Mouse (Mus musculus): ENCODE measurements around the gene Aaed1. TPM values are rescaled to one million over a fixed set of nuclear protein-coding genes. Genes with fewer than 3 reads are reported as not detected.

The Aaed1 gene
- polyA plus RNA-seq, 1 experiment from 2014 or later = 42.6 TPM

DNA sequence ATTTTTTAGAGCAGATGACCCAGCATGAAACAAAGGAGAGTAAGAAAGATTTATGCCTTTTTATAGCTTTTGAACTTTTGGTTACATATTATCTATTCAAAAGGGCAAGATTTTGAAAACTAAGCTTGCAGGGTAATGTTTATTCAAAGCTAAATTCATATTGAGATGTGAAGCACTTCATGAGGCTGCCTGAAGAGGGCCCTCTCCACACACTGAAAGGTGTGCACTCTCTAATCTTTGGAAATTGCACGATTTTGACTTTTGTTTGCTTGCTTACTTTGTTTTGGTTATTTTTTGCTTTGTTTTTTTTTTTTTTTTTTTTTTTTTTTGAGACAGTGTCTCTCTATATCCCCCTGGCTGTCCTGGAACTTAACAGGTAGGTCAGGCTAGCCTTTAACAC lies 62.1 kb downstream of the Aaed1 start:
- WGBS = 55% methylated on average over 1 of the region's 1 CpGs
- Histone ChIP-seq H3K27me3 (no peaks in the 10 kb centered on the region), H3K36me3 (no peaks in the 10 kb centered on the region), H3K9ac (replicated peaks) (no peak overlapping the region), H3K27ac (no peak overlapping the region), H3K4me2 (no peak overlapping the region), H3K4me3 (replicated peaks) (no peak overlapping the region), H3K4me1 (replicated peaks) (peaks cover 11% of the 10 kb centered on the region), H3K9me3 (no peaks in the 10 kb centered on the region)
- no peak for ATAC-seq (ENCODE audit: insufficient number of reproducible peaks, insufficient read depth, low FRiP score, low TSS enrichment, low read depth)

DNA sequence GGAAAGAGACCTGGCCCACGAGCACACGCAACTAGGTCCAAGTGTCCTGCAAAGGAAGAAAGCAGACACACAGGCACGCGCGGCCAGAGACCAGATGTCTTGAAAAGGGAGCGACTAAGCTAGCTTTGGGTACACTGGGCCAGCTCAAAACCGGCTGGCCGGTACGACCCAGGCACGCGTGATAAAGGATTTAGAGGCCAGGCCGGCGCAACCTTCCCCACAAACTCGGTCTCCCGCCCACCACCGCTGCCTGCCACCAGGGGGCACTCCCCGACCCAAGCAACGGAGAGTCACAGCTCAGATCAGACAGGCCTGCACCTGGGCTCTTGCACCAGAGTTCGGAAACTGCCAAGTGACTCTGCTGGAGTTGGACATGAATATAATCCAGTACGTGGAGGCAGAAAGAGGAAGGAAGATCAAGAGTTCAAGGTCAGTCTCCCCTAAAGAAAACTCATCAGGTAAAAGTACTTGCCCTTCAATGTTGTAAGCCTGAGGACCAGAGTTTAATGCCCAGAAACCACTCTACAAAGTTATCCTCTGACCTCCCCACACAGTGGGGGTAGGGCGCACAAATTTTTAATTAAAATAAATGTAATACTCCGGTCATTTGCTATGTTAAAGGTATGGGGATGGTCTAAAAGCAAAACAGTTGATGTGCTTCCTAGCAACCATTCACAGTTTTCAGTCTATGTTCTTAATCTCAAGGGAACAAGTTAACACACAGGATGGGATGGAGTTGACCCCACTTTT lies 63.6 kb downstream of the Aaed1 start:
- no peaks in the 10 kb centered on the region for H3K27me3 ChIP-seq
- H3K36me3 ChIP-seq = no peaks in the 10 kb centered on the region
- peak overlapping the region; percentile 92 for H3K4me2 ChIP-seq
- no peaks in the 10 kb centered on the region for H3K9me3 ChIP-seq
- 8% methylated on average over 22 of the region's 22 CpGs for WGBS
- peak; percentile 77 for ATAC-seq (ENCODE audit: insufficient number of reproducible peaks, insufficient read depth, low FRiP score, low TSS enrichment, low read depth)
- H3K4me3 ChIP-seq (replicated peaks) = peak overlapping the region; percentile 57
- peak overlapping the region; percentile 56 for H3K9ac ChIP-seq (replicated peaks)
- no peak overlapping the region for H3K27ac ChIP-seq
- peaks cover 11% of the 10 kb centered on the region for H3K4me1 ChIP-seq (replicated peaks)

DNA sequence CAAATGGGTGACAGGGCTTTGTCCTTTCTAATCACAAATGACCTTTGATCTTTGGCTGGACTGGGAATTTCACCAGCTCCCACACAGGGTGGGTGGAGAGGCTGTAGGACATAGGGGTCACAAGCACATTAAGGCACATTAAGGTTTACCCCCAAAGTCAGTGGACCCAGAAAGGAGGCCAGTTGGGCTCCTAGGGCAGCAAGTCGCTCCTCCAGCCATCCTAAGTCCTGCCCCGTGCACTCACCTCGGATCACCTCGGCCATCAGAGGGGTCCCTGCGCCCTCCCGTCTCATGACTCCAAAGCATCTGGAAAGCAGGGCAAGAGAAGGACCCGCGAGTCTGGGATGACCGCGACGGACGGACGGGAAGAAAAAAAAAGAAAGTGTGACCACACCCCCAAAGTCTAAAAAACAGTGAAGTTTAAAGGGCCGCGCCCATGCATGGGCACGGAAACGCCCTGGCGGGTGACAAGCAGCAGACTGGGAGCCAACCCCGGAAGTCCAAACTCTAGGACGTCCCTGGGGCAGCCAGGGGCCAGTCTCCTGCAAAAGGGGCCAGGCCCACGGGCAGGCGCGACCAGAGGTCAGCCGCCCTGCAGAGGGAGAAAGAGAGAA lies 64.2 kb downstream of the Aaed1 start:
- Histone ChIP-seq H3K4me2 (peak overlapping the region; percentile 92), H3K9me3 (no peaks in the 10 kb centered on the region), H3K4me3 (replicated peaks) (peak overlapping the region; percentile 57), H3K27ac (no peak overlapping the region), H3K4me1 (replicated peaks) (peaks cover 11% of the 10 kb centered on the region), H3K27me3 (no peaks in the 10 kb centered on the region), H3K36me3 (no peaks in the 10 kb centered on the region), H3K9ac (replicated peaks) (peak overlapping the region; percentile 56)
- 1% methylated on average over 24 of the region's 24 CpGs for WGBS
- ATAC-seq (ENCODE audit: insufficient number of reproducible peaks, insufficient read depth, low FRiP score, low TSS enrichment, low read depth) = peak; percentile 67

DNA sequence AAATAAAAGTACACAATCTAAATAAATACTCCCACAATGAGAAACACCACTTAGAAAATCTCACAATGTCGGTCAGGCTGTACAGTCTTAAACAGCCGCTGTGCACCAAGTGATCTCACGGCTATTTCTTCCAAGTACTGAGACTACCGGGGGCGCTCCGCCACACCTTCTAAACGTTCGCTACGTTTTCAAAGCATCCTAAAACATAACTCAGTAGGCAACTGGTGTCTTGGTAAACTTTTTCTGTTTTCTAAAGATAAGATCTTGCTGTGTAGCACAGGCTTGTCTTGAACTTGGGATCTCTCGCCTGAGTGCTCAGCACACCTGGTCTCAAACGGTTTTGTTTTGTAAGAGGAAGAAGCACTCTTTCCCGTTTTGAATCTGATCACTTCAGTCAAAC lies 66.4 kb downstream of the Aaed1 start:
- Histone ChIP-seq H3K4me1 (replicated peaks) (peaks cover 11% of the 10 kb centered on the region), H3K27me3 (no peaks in the 10 kb centered on the region), H3K4me2 (no peak overlapping the region), H3K9ac (replicated peaks) (no peak overlapping the region), H3K9me3 (no peaks in the 10 kb centered on the region), H3K27ac (no peak overlapping the region), H3K36me3 (peaks cover 3% of the 10 kb centered on the region; the same call in 1 of the 2 replicates), H3K4me3 (replicated peaks) (no peak overlapping the region)
- no peak for ATAC-seq (ENCODE audit: insufficient number of reproducible peaks, insufficient read depth, low FRiP score, low TSS enrichment, low read depth)
- 88% methylated on average over 12 of the region's 12 CpGs for WGBS

DNA sequence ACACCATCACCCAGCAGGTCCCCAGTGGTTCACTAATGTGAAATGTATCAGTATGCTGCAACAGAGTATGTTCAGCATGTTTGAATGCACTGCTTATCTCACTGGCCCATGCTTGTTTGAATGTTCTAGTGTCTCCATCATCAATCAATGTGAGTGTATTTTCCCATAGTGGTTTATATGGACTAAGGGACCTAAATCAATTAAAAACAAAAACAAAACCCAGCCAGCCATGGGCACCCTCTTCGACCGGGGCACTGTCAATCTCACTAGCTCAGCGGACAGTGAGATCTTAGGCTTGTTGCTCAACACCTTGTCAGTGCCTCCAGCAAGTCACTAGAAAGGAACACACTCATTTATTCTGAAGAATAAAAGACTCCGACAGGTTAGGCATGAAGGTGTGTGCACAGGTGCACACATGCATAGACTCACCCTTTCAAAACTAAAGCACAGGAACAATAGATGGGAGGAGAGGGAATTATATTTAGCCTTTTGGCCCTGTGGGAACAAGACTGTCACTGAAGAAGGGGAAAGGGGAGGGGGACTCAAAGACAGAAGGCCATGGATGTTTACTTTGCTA lies 67.7 kb downstream of the Aaed1 start:
- Histone ChIP-seq H3K9ac (replicated peaks) (no peak overlapping the region), H3K4me2 (no peak overlapping the region), H3K9me3 (no peaks in the 10 kb centered on the region), H3K36me3 (peaks cover 3% of the 10 kb centered on the region; the same call in 1 of the 2 replicates), H3K4me1 (replicated peaks) (peaks cover 11% of the 10 kb centered on the region), H3K4me3 (replicated peaks) (no peak overlapping the region), H3K27ac (no peak overlapping the region), H3K27me3 (no peaks in the 10 kb centered on the region)
- 91% methylated on average over 4 of the region's 4 CpGs for WGBS
- ATAC-seq (ENCODE audit: insufficient number of reproducible peaks, insufficient read depth, low FRiP score, low TSS enrichment, low read depth) = no peak

DNA sequence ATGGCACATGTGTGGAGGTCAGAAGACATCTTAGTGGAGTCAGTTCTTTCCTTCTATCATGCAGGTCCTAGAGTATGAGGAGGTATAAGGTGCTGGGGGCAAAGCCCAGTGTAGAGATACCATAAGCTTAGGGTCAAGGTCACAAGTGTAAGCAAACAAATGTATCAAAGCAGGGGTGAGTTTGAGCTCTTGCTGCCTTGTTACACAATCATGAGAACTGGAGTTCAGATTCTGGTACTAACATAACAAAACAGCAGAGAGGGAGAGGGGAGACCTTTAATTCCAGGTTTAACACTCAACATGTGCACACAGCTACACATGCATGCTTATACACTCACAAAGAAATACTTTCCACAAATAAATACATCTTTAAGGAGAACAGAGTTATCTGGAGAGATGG lies 69.8 kb downstream of the Aaed1 start:
- Histone ChIP-seq H3K9ac (replicated peaks) (no peak overlapping the region), H3K36me3 (peaks cover 3% of the 10 kb centered on the region; the same call in 1 of the 2 replicates), H3K27ac (no peak overlapping the region), H3K27me3 (no peaks in the 10 kb centered on the region), H3K4me1 (replicated peaks) (no peaks in the 10 kb centered on the region), H3K4me3 (replicated peaks) (no peak overlapping the region), H3K9me3 (no peaks in the 10 kb centered on the region), H3K4me2 (no peak overlapping the region)
- ATAC-seq (ENCODE audit: insufficient number of reproducible peaks, insufficient read depth, low FRiP score, low TSS enrichment, low read depth) = no peak

DNA sequence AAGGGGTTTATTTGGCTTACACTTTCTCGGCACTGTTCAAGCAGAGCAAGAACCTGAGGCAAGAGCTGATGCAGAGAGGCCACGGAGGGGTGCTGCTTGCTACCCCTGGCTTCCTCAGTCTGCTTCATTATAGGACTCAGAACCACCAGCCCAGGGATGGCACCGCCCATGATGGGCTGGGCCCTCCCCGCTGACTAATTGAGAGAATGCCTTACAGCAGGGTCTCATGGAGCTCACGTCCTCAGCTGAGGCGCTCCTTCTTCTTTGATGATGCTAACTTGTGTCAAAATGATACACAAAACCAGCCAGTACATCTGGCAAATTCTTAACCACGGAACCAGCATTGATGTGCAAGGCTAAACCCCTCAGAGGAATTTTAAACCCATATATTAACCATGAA lies 71.9 kb downstream of the Aaed1 start:
- Histone ChIP-seq H3K9ac (replicated peaks) (no peak overlapping the region), H3K27ac (no peak overlapping the region), H3K4me2 (no peak overlapping the region), H3K27me3 (no peaks in the 10 kb centered on the region), H3K4me3 (replicated peaks) (no peak overlapping the region), H3K4me1 (replicated peaks) (peaks cover 13% of the 10 kb centered on the region), H3K9me3 (no peaks in the 10 kb centered on the region), H3K36me3 (peaks cover 3% of the 10 kb centered on the region; the same call in 1 of the 2 replicates)
- ATAC-seq (ENCODE audit: insufficient number of reproducible peaks, insufficient read depth, low FRiP score, low TSS enrichment, low read depth) = no peak
- WGBS = 66% methylated on average over 7 of the region's 7 CpGs

DNA sequence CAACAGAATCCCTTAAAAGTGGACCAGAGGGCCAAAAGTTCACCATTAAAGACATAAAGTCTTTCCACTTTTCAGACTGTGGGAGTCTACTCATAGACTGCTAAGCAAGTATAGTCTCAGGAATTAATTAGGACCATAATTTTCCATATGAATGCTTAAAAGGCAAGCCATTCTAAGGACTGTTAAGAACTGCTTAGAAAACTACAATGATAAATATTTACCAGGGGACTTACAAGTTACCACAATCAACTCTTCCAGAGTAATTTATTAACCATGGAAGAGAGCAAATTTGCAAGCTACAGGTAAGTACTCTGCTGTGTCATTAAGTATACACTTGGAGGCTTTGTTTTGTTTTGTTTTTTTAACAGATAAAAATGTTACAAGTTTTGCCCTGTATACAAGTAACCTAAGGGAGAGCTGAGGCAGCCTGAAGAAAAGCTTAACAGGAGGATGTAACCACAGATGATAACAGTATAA lies 74.8 kb downstream of the Aaed1 start:
- Histone ChIP-seq H3K9ac (replicated peaks) (no peak overlapping the region), H3K36me3 (peaks cover 2% of the 10 kb centered on the region; the same call in 1 of the 2 replicates), H3K4me1 (replicated peaks) (peaks cover 32% of the 10 kb centered on the region), H3K27ac (peak overlapping the region; percentile 53), H3K27me3 (no peaks in the 10 kb centered on the region), H3K9me3 (no peaks in the 10 kb centered on the region), H3K4me2 (no peak overlapping the region), H3K4me3 (replicated peaks) (no peak overlapping the region)
- ATAC-seq (ENCODE audit: insufficient number of reproducible peaks, insufficient read depth, low FRiP score, low TSS enrichment, low read depth) = no peak

DNA sequence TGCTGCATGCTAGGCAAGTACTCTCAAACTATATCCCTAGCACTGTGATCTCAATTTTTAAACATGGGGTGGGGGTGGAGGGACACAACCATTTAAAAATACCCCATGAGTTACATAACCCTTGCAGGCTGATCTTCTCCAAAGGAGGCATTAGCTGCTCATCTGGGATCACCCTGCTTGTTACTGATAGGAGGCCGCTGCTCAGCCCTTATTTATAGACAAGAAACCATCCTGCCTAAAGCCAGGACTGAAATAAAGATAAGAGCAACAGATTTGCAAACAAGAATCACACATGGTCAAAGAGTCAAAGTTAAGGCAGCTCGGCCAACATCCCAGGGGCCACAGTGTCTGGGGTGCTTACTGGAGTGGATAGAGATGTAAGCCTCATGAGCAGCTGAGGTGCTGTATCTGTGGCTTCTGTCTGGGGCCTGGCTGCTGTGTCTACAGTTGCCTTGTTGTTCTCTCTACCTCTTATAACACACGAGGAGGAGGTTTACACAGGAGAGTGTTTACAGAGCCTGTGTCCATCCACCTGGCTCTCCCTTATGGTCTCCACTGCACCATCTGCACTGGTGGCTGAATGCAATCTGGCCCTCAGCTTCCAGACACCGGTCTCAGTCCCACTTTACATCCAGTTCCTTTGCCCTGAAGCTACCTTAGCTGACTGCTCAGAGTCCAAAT lies 75.4 kb downstream of the Aaed1 start:
- no peaks in the 10 kb centered on the region for H3K9me3 ChIP-seq
- no peak overlapping the region for H3K9ac ChIP-seq (replicated peaks)
- peaks cover 32% of the 10 kb centered on the region for H3K4me1 ChIP-seq (replicated peaks)
- H3K4me2 ChIP-seq = no peak overlapping the region
- no peak overlapping the region for H3K4me3 ChIP-seq (replicated peaks)
- WGBS = 46% methylated on average over 4 of the region's 4 CpGs
- H3K27ac ChIP-seq = peak overlapping the region; percentile 53
- ATAC-seq (ENCODE audit: insufficient number of reproducible peaks, insufficient read depth, low FRiP score, low TSS enrichment, low read depth) = no peak
- H3K27me3 ChIP-seq = no peaks in the 10 kb centered on the region
- no peaks in the 10 kb centered on the region for H3K36me3 ChIP-seq

DNA sequence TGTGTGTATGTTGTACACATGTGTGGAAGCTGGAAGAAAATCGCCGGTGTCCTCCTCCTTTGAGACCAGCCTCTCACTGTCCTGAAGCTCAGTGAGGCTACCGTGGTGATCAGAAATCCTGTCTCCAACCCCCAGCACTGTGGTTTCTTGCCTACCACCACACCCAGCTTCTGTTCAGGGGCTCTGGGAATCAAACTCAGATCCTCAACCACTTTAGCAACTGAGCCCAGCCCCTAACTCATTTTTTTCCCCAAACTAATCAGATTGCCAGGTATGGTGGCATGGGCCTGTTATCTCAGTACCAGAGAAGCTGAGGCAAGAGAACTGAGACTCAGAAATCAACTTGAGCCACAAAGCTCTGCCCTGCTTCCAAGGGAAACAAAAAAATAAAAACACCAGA lies 76.7 kb downstream of the Aaed1 start:
- Histone ChIP-seq H3K36me3 (no peaks in the 10 kb centered on the region), H3K4me3 (replicated peaks) (no peak overlapping the region), H3K4me2 (no peak overlapping the region), H3K27ac (peak overlapping the region; percentile 86), H3K27me3 (no peaks in the 10 kb centered on the region), H3K4me1 (replicated peaks) (peaks cover 32% of the 10 kb centered on the region), H3K9ac (replicated peaks) (no peak overlapping the region), H3K9me3 (no peaks in the 10 kb centered on the region)
- WGBS = 39% methylated on average over 3 of the region's 3 CpGs
- no peak for ATAC-seq (ENCODE audit: insufficient number of reproducible peaks, insufficient read depth, low FRiP score, low TSS enrichment, low read depth)

DNA sequence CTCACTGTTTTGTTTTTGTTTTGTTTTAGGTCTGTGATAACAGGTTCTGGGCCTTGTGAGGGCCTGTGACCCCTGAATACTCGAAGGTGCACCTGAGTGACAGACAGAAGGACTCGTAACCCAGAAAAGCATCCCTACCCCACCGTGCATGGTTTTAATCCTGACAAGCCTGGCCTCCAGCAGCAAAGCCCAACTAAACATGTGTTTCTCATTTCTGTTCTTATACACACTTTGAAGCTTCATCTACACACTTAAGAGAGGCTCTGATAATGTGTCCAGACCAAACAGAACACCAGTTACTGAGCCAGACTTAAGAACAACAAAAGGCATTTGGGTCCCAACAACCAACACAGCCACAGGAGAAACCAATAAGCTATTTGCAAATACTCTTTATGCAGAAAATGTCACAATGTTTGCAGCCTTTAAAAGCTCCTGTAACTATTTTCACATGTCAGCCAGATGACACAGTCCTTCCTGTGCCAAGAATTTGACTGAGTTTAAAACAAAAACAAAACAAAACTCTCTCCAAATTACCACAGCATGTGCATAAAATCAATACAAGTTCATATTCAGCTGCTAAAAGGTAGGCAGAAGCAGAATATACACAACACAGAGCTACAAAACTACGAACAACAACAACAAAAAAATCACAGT lies 77.3 kb downstream of the Aaed1 start:
- Histone ChIP-seq H3K27me3 (no peaks in the 10 kb centered on the region), H3K4me3 (replicated peaks) (no peak overlapping the region), H3K4me1 (replicated peaks) (peaks cover 32% of the 10 kb centered on the region), H3K9ac (replicated peaks) (no peak overlapping the region), H3K27ac (peak overlapping the region; percentile 86), H3K9me3 (no peaks in the 10 kb centered on the region), H3K36me3 (no peaks in the 10 kb centered on the region), H3K4me2 (no peak overlapping the region)
- peak; percentile 44; the same call in 1 of the 2 replicates for ATAC-seq (ENCODE audit: insufficient number of reproducible peaks, insufficient read depth, low FRiP score, low TSS enrichment, low read depth)
- 26% methylated on average over 4 of the region's 4 CpGs for WGBS
